Mouse (Mus musculus) hindbrain, embryonic 16.5 days (tissue): ENCODE measurements at regions not wholly inside any gene's neighbourhood (a gene's known extent, or its start where the extent isn't known, plus 50 kb on each side); places are given as distances from the start of the nearest gene placed in this dataset.

Experiments
- ATAC-seq: fragments of 200-750 bp; cut with Nextera tagmentation; 2 replicates; pipeline ENCODE4 v1.8.0; 2017; ENCODE audit warnings: moderate TSS enrichment, moderate library complexity
- H3K27ac ChIP-seq: fragments of 300-500 bp; sonication (generic); 2 replicates; pipeline ENCODE4 v1.5.1; 2014; ENCODE audit warnings: low read depth, mild to moderate bottlenecking, control low read depth, low read length, moderate library complexity
- H3K27me3 ChIP-seq: fragments of 300-500 bp; sonication (generic); replicated peaks from 2 replicates; pipeline ENCODE4 v1.6.1; 2014; ENCODE audit warnings: low read length; ENCODE audit not compliant: control insufficient read depth, insufficient read depth
- H3K36me3 ChIP-seq: fragments of 300-500 bp; sonication (generic); 2 replicates; pipeline ENCODE4 v1.6.1; 2014; ENCODE audit warnings: mild to moderate bottlenecking, low read length, moderate library complexity, mixed read lengths; ENCODE audit not compliant: control insufficient read depth, insufficient read depth
- H3K4me1 ChIP-seq: fragments of 300-500 bp; sonication (generic); 2 replicates; pipeline ENCODE4 v1.6.1; 2014; ENCODE audit warnings: low read depth, low read length; ENCODE audit not compliant: control insufficient read depth, insufficient read depth
- H3K4me2 ChIP-seq: fragments of 300-500 bp; sonication (generic); 2 replicates; pipeline ENCODE4 v1.6.1; 2014; ENCODE audit warnings: mild to moderate bottlenecking, low read length, control low read depth, moderate library complexity
- H3K4me3 ChIP-seq: fragments of 300-500 bp; sonication (generic); 2 replicates; pipeline ENCODE4 v1.5.1; 2014; ENCODE audit warnings: mild to moderate bottlenecking, low read length, control low read depth, moderate library complexity
- H3K9ac ChIP-seq: fragments of 300-500 bp; sonication (generic); 2 replicates; pipeline ENCODE4 v1.6.1; 2014; ENCODE audit warnings: low read depth, mild to moderate bottlenecking, control low read depth, low read length, moderate library complexity
- H3K9me3 ChIP-seq: fragments of 300-500 bp; sonication (generic); 2 replicates; pipeline ENCODE4 v1.6.1; 2014; ENCODE audit warnings: mild to moderate bottlenecking, low read length, moderate library complexity; ENCODE audit not compliant: control insufficient read depth
- WGBS: fragments of 180-500 bp; shearing (Covaris S2); extraction: QIAGEN DNeasy Blood & Tissue Kit; methylation state at CpG from one replicate; pipeline ENCODE4 v1.1.7; 2014; 5-methylcytosine and 5-hydroxymethylcytosine counted together

- Histone ChIP-seq H3K4me3 (no peak overlapping the region), H3K36me3 (no peaks in the 10 kb centered on the region), H3K27ac (no peak overlapping the region), H3K27me3 (no peaks in the 10 kb centered on the region), H3K4me1 (no peaks in the 10 kb centered on the region), H3K9me3 (no peaks in the 10 kb centered on the region), H3K9ac (no peak overlapping the region), H3K4me2 (no peak overlapping the region)
- WGBS = 84% methylated on average over 4 of the region's 4 CpGs
- ATAC-seq = no peak
Observed at GRCm38 (mm10) chr3:66705766-66706165, 275.4 kb upstream of the Rsrc1 start.

- Histone ChIP-seq H3K9me3 (no peaks in the 10 kb centered on the region), H3K4me1 (no peaks in the 10 kb centered on the region), H3K9ac (no peak overlapping the region), H3K4me3 (no peak overlapping the region), H3K27me3 (no peaks in the 10 kb centered on the region), H3K36me3 (no peaks in the 10 kb centered on the region), H3K27ac (no peak overlapping the region), H3K4me2 (no peak overlapping the region)
- no peak for ATAC-seq
- 48% methylated on average over 1 of the region's 1 CpGs for WGBS
Observed at GRCm38 (mm10) chr3:66735468-66735867, 245.7 kb upstream of the Rsrc1 start.

- Histone ChIP-seq H3K9me3 (no peaks in the 10 kb centered on the region), H3K4me3 (no peak overlapping the region), H3K9ac (no peak overlapping the region), H3K27ac (no peak overlapping the region), H3K4me1 (no peaks in the 10 kb centered on the region), H3K36me3 (no peaks in the 10 kb centered on the region), H3K4me2 (no peak overlapping the region), H3K27me3 (no peaks in the 10 kb centered on the region; the same call in 1 of the 2 replicates)
- 47% methylated on average over 12 of the region's 12 CpGs for WGBS
- ATAC-seq = peak; percentile 82
Observed at GRCm38 (mm10) chr3:66738201-66739062, 242.8 kb upstream of the Rsrc1 start.

GRCm38 (mm10) chr3:66739356-66740014 is 241.7 kb upstream of the Rsrc1 start:
- Histone ChIP-seq H3K4me1 (no peaks in the 10 kb centered on the region), H3K27me3 (no peaks in the 10 kb centered on the region; the same call in 1 of the 2 replicates), H3K9ac (no peak overlapping the region), H3K4me2 (no peak overlapping the region), H3K9me3 (no peaks in the 10 kb centered on the region), H3K4me3 (no peak overlapping the region), H3K27ac (no peak overlapping the region), H3K36me3 (no peaks in the 10 kb centered on the region)
- ATAC-seq = no peak
- WGBS = 69% methylated on average over 7 of the region's 7 CpGs

- no peak overlapping the region for H3K4me3 ChIP-seq
- no peaks in the 10 kb centered on the region for H3K9me3 ChIP-seq
- H3K4me1 ChIP-seq = peaks cover 7% of the 10 kb centered on the region
- 85% methylated on average over 11 of the region's 11 CpGs for WGBS
- no peak overlapping the region for H3K9ac ChIP-seq
- no peaks in the 10 kb centered on the region; the same call in 1 of the 2 replicates for H3K27me3 ChIP-seq
- H3K27ac ChIP-seq = no peak overlapping the region
- H3K36me3 ChIP-seq = no peaks in the 10 kb centered on the region
- ATAC-seq = no peak
- H3K4me2 ChIP-seq = no peak overlapping the region
Observed at GRCm38 (mm10) chr3:66744133-66744913, 236.9 kb upstream of the Rsrc1 start.

- Histone ChIP-seq H3K9me3 (no peaks in the 10 kb centered on the region), H3K9ac (no peak overlapping the region), H3K4me1 (peaks cover 7% of the 10 kb centered on the region), H3K27ac (no peak overlapping the region), H3K36me3 (no peaks in the 10 kb centered on the region), H3K27me3 (no peaks in the 10 kb centered on the region; the same call in 1 of the 2 replicates), H3K4me2 (peak overlapping the region; percentile 67), H3K4me3 (peak overlapping the region; percentile 29)
- 30% methylated on average over 19 of the region's 19 CpGs for WGBS
- ATAC-seq = peak; percentile 90
Observed at GRCm38 (mm10) chr3:66746373-66747072, 234.7 kb upstream of the Rsrc1 start.

GRCm38 (mm10) chr3:66747073-66747710 is 234.0 kb upstream of the Rsrc1 start:
- Histone ChIP-seq H3K27ac (peak overlapping the region; percentile 20; the same call in 1 of the 2 replicates), H3K9ac (no peak overlapping the region), H3K4me2 (peak overlapping the region; percentile 67), H3K36me3 (no peaks in the 10 kb centered on the region), H3K9me3 (no peaks in the 10 kb centered on the region), H3K4me1 (peaks cover 7% of the 10 kb centered on the region), H3K4me3 (peak overlapping the region; percentile 29), H3K27me3 (no peaks in the 10 kb centered on the region; the same call in 1 of the 2 replicates)
- WGBS = 24% methylated on average over 20 of the region's 20 CpGs
- peak; percentile 82 for ATAC-seq

GRCm38 (mm10) chr3:66758141-66758540 is 223.0 kb upstream of the Rsrc1 start:
- H3K36me3 ChIP-seq = no peaks in the 10 kb centered on the region
- H3K4me3 ChIP-seq = no peak overlapping the region
- H3K4me1 ChIP-seq = no peaks in the 10 kb centered on the region
- H3K9me3 ChIP-seq = peaks cover 2% of the 10 kb centered on the region; the same call in 1 of the 2 replicates
- no peak overlapping the region for H3K4me2 ChIP-seq
- no peaks in the 10 kb centered on the region for H3K27me3 ChIP-seq
- WGBS = 82% methylated on average over 3 of the region's 3 CpGs
- no peak overlapping the region for H3K9ac ChIP-seq
- ATAC-seq = no peak
- no peak overlapping the region for H3K27ac ChIP-seq
